Comparison of ENCODE assay signal across 19 mouse cellular contexts in genomic region chr4:132780288-132780687, GRCm38 (mm10). TPM values are rescaled to one million over a fixed set of nuclear protein-coding genes. Genes with fewer than 3 reads are reported as not detected.
A peak's percentile ranks its signal among the peaks of the same experiment; 100 is the strongest.
DNase-seq lines count a peak whose midpoint lies in the region; TF ChIP-seq lines count a peak whose summit lies in the region.
"Had no signal": no experiment of that assay in that cellular context is flagged by ENCODE, and none has a peak within 500 bp of the region (broad histone marks: within the 10 kb centered on the region; RNA-seq: fewer than 3 reads in every experiment).

No protein-coding gene starts in this region.

- H3K4me1 ChIP-seq in heart, embryonic 10.5 days: peaks cover 4% of the 10 kb centered on the region; the same call in 1 of the 2 replicates
- H3K4me1 ChIP-seq: embryonic facial prominence, embryonic 12.5 days; forebrain, embryonic 12.5 days; heart, embryonic 12.5 days; limb, embryonic 13.5 days; neural tube, embryonic 15.5 days; stomach, embryonic 15.5 days had no signal

- no peak for TF ChIP-seq CTCF in gastrocnemius, adult 2 months (IDR thresholded peaks at IDR 0.05)

- DNase-seq in heart, adult 11 months: peak; percentile 95
- DNase-seq in heart, embryonic 10.5 days (ENCODE audit: low spot score): no peak
- peak; percentile 64 to 74 for DNase-seq in spleen, postnatal 36 days (ENCODE audit: low spot score in 2 of 2)
- no peak for DNase-seq in spleen, postnatal 4 days (ENCODE audit: low spot score in 2 of 2)
- no peak for DNase-seq in gastrocnemius, adult 2 months
- DNase-seq in kidney, postnatal 36 days: no peak
- DNase-seq in embryo, embryonic 11 days: no peak
- DNase-seq: adrenal gland, adult 2 months; cerebellum, postnatal 14 days; kidney, postnatal 14 days; right cerebral cortex, adult 18-20 months had no signal

- H3K27ac ChIP-seq in heart, embryonic 10.5 days: no peak overlapping the region
- peak overlapping the region; percentile 43 for H3K27ac ChIP-seq in macrophage
- no peak overlapping the region for H3K27ac ChIP-seq in gastrocnemius, adult 2 months
- H3K27ac ChIP-seq: embryonic facial prominence, embryonic 12.5 days; forebrain, embryonic 12.5 days; left cerebral cortex, adult 2 months; limb, embryonic 13.5 days; neural tube, embryonic 15.5 days; stomach, embryonic 15.5 days had no signal

- H3K9me3 ChIP-seq in heart, embryonic 10.5 days: no peaks in the 10 kb centered on the region
- H3K9me3 ChIP-seq: embryonic facial prominence, embryonic 12.5 days; forebrain, embryonic 12.5 days; heart, embryonic 12.5 days; limb, embryonic 13.5 days; neural tube, embryonic 15.5 days; stomach, embryonic 15.5 days had no signal

- 89% methylated on average over 4 of the region's 4 CpGs for WGBS in heart, embryonic 10.5 days
- WGBS in macrophage (ENCODE audit: missing documents): 11% methylated on average over 4 of the region's 4 CpGs

- peaks cover 52% of the 10 kb centered on the region for H3K36me3 ChIP-seq in heart, embryonic 10.5 days
- peaks cover 54% of the 10 kb centered on the region for H3K36me3 ChIP-seq in macrophage (ENCODE audit: inconsistent target)

- intact Hi-C loops in gastrocnemius, adult 2 months (cut with DNase I): no loop called here

- no peaks in the 10 kb centered on the region for H3K27me3 ChIP-seq in heart, embryonic 10.5 days (ENCODE audit: insufficient read depth, poor library complexity, severe bottlenecking)
- H3K27me3 ChIP-seq: embryonic facial prominence, embryonic 12.5 days; forebrain, embryonic 12.5 days; heart, embryonic 12.5 days; limb, embryonic 13.5 days; neural tube, embryonic 15.5 days; stomach, embryonic 15.5 days had no signal

- H3K4me3 ChIP-seq in heart, embryonic 10.5 days: no peak overlapping the region
- no peak overlapping the region for H3K4me3 ChIP-seq in macrophage (ENCODE audit: inconsistent target)
- no peak overlapping the region for H3K4me3 ChIP-seq in gastrocnemius, adult 2 months
- H3K4me3 ChIP-seq: embryonic facial prominence, embryonic 12.5 days; forebrain, embryonic 12.5 days; heart, embryonic 12.5 days; left cerebral cortex, adult 2 months; limb, embryonic 13.5 days; neural tube, embryonic 15.5 days; stomach, embryonic 15.5 days had no signal

- peaks cover 30% of the 10 kb centered on the region for H3K79me2 ChIP-seq in macrophage (ENCODE audit: inconsistent target)

RNA-seq across cellular contexts. Expression of gene Rpa2, which starts 12.2 kb away (rescaled TPM):
- 107 and 131 TPM in 2 replicates for polyA plus RNA-seq in heart, embryonic 10.5 days (2016; fragmentation: Nextera tagmentation; extraction: Ambion mirVana)
- total RNA-seq in macrophage (2018; cell fraction: chromatin; rRNA removed): 10 to 100 TPM in 6 of 26 experiments, 1 to 10 TPM in 17, under 1 TPM in 1, not detected in 2; 0.62 to 21.0 (median 7.1) TPM
- total RNA-seq in macrophage (2018; cell fraction: cytosol; rRNA removed): 1 to 10 TPM; 3.1 to 8.9 (median 6.4) TPM
- total RNA-seq in macrophage (2018; cell fraction: nucleus; rRNA removed): 10 to 100 TPM in 2 of 26 experiments, 1 to 10 TPM in 24; 1.1 to 34.1 (median 5.0) TPM
- 6.0 to 44.1 TPM (median 7.6 TPM) in 3 replicates for polyA plus RNA-seq in macrophage (2018)
- 10 to 100 TPM; 14.2 to 16.3 TPM for total RNA-seq in gastrocnemius, adult 2 months (2021)

RNA-seq across cellular contexts. Expression of gene Themis2, which starts 15.9 kb away (rescaled TPM):
- 0.27 and 0.40 TPM in 2 replicates for polyA plus RNA-seq in heart, embryonic 10.5 days (2016; fragmentation: Nextera tagmentation; extraction: Ambion mirVana)
- total RNA-seq in macrophage (2018; cell fraction: chromatin; rRNA removed): 100 to 1,000 TPM in 19 of 26 experiments, 10 to 100 TPM in 7; 17.5 to 808 (median 224) TPM
- total RNA-seq in macrophage (2018; cell fraction: cytosol; rRNA removed): 100 to 1,000 TPM in 24 of 26 experiments, 10 to 100 TPM in 2; 70.8 to 956 (median 317) TPM
- total RNA-seq in macrophage (2018; cell fraction: nucleus; rRNA removed): 1,000 to 10,000 TPM in 5 of 26 experiments, 100 to 1,000 TPM in 17, 10 to 100 TPM in 4; 58.3 to 1,365 (median 493) TPM
- polyA plus RNA-seq in macrophage (2018): 131 to 255 TPM (median 207 TPM) in 3 replicates
- total RNA-seq in gastrocnemius, adult 2 months (2021): under 1 TPM; 0.69 to 0.70 TPM

RNA-seq across cellular contexts. Expression of gene Smpdl3b, which starts 23.2 kb away (rescaled TPM):
- 6.2 and 7.3 TPM in 2 replicates for polyA plus RNA-seq in heart, embryonic 10.5 days (2016; fragmentation: Nextera tagmentation; extraction: Ambion mirVana)
- 1 to 10 TPM in 11 of 26 experiments, under 1 TPM in 8, not detected in 7; 0.38 to 3.7 (median 1.2) TPM for total RNA-seq in macrophage (2018; cell fraction: chromatin; rRNA removed)
- total RNA-seq in macrophage (2018; cell fraction: cytosol; rRNA removed): 1 to 10 TPM in 20 of 26 experiments, under 1 TPM in 6; 0.51 to 7.5 (median 2.2) TPM
- total RNA-seq in macrophage (2018; cell fraction: nucleus; rRNA removed): 10 to 100 TPM in 8 of 26 experiments, 1 to 10 TPM in 14, under 1 TPM in 4; 0.85 to 22.2 (median 5.7) TPM
- 1.0 to 8.5 TPM (median 1.9 TPM) in 3 replicates for polyA plus RNA-seq in macrophage (2018)
- total RNA-seq in gastrocnemius, adult 2 months (2021): under 1 TPM; 0.47 to 0.66 TPM

RNA-seq across cellular contexts. Expression of gene Xkr8, which starts 47.9 kb away (rescaled TPM):
- 4.8 and 5.4 TPM in 2 replicates for polyA plus RNA-seq in heart, embryonic 10.5 days (2016; fragmentation: Nextera tagmentation; extraction: Ambion mirVana)
- total RNA-seq in macrophage (2018; cell fraction: chromatin; rRNA removed): 10 to 100 TPM in 3 of 26 experiments, 1 to 10 TPM in 16, under 1 TPM in 7; 0.25 to 16.6 (median 3.4) TPM
- total RNA-seq in macrophage (2018; cell fraction: cytosol; rRNA removed): 10 to 100 TPM in 4 of 26 experiments, 1 to 10 TPM in 22; 2.3 to 18.4 (median 6.6) TPM
- 10 to 100 TPM in 13 of 26 experiments, 1 to 10 TPM in 13; 1.4 to 30.9 (median 9.9) TPM for total RNA-seq in macrophage (2018; cell fraction: nucleus; rRNA removed)
- polyA plus RNA-seq in macrophage (2018): 2.1 to 6.5 TPM (median 6.2 TPM) in 3 replicates
- under 1 TPM; 0.54 to 0.70 TPM for total RNA-seq in gastrocnemius, adult 2 months (2021)

Comparison
In these comparisons a context has a peak if more than half of its experiments do, and no peak if none do; other contexts are left out.
1. DNase-seq: peak in heart, adult 11 months (single experiment) and spleen, postnatal 36 days (2 of 2); none in heart, embryonic 10.5 days (single experiment), spleen, postnatal 4 days (0 of 2), gastrocnemius, adult 2 months (single experiment), kidney, postnatal 36 days (0 of 2) and embryo, embryonic 11 days (single experiment).
2. RNA of gene Themis2, which starts 15.9 kb away (polyA plus RNA-seq): 131 to 255 TPM in macrophage; 0.27 to 0.40 TPM in heart, embryonic 10.5 days; every median in the first group is over 10 times any median in the second.